Mouse (Mus musculus) forebrain, embryonic 14.5 days (tissue): ENCODE results near the gene Gm648. TPM values are rescaled to one million over a fixed set of nuclear protein-coding genes. Genes with fewer than 3 reads are reported as not detected.
A peak's percentile ranks its signal among the peaks of the same experiment; 100 is the strongest.
"Not testable (repeated sequence)": the region's sequence is repeated elsewhere in the genome, so short reads cannot be mapped to it uniquely, and the experiment has no call there.

ENCODE experiments used
- ATAC-seq: fragments of 200-750 bp; cut with Nextera tagmentation; 2 replicates; pipeline ENCODE4 v1.8.0; 2017; ENCODE audit warnings: mild to moderate bottlenecking, moderate library complexity
- DNase-seq: peaks from one replicate; pipeline ENCODE4 v3.0.0-alpha.2; 2015; ENCODE audit warnings: low spot score
- H3K27ac ChIP-seq: fragments of 300-500 bp; sonication (generic); 2 replicates; pipeline ENCODE4 v1.5.1; 2014; ENCODE audit warnings: low read depth, mild to moderate bottlenecking, control low read depth, low read length, moderate library complexity
- H3K27me3 ChIP-seq: fragments of 300-500 bp; sonication (generic); replicated peaks from 2 replicates; pipeline ENCODE4 v1.6.1; 2014; ENCODE audit warnings: low read length, control low read depth, mixed read lengths; ENCODE audit not compliant: control insufficient read depth, insufficient read depth
- H3K36me3 ChIP-seq: fragments of 300-500 bp; sonication (generic); 2 replicates; pipeline ENCODE4 v1.6.1; 2014; ENCODE audit warnings: low read length, control low read depth; ENCODE audit not compliant: control insufficient read depth, insufficient read depth
- H3K4me1 ChIP-seq: fragments of 300-500 bp; sonication (generic); 2 replicates; pipeline ENCODE4 v1.6.1; 2014; ENCODE audit warnings: antibody characterized with exemption, low read length, control low read depth; ENCODE audit not compliant: control insufficient read depth, insufficient read depth
- H3K4me2 ChIP-seq: fragments of 300-500 bp; sonication (generic); 2 replicates; pipeline ENCODE4 v1.6.1; 2014; ENCODE audit warnings: mild to moderate bottlenecking, control low read depth, low read length
- H3K4me3 ChIP-seq: fragments of 300-500 bp; sonication (generic); 2 replicates; pipeline ENCODE4 v1.5.1; 2014; ENCODE audit warnings: low read depth, low read length, control low read depth
- H3K9ac ChIP-seq: fragments of 300-500 bp; sonication (generic); 2 replicates; pipeline ENCODE4 v1.6.1; 2014; ENCODE audit warnings: mild to moderate bottlenecking, low read length, control low read depth, moderate library complexity
- H3K9me3 ChIP-seq: fragments of 300-500 bp; sonication (generic); replicated peaks from 2 replicates; pipeline ENCODE4 v1.6.1; 2016; ENCODE audit warnings: low read length, control low read depth, mixed read lengths; ENCODE audit not compliant: control insufficient read depth
- WGBS: fragments of 180-500 bp; shearing (Covaris S2); extraction: QIAGEN DNeasy Blood & Tissue Kit; methylation state at CpG from one replicate; pipeline ENCODE4 v1.1.7; 2014; 5-methylcytosine and 5-hydroxymethylcytosine counted together
- polyA plus RNA-seq: library from polyadenylated mRNA; unstranded; fragments of >200 nt; fragmentation: Nextera tagmentation; extraction: Ambion mirVana; gene quantifications from 2 replicates; pipeline ENCODE4 v1.2.1, GENCODE M21; 2014

Gm648 gene
- not detected in 2 replicates for polyA plus RNA-seq

DNA sequence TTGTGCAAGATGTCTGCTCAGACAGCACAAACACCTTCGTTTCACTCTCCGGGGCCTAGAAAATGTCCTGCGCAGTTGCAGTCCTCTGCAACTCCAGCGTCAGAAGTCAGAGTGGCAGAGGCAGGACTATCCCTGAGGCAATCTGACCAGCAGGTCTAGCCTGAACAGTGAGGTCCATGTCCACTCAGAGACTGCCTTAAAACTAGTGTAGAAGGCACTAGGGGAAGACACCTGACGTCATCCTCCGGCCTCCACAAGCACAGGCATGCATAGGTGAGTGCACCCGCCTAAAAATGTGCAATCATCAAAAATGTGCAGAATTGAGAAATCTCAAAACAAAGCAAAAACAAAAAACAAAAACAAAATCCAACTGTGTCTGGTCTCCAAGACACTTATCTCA is at the start of gene Gm648:
Gene Gm648 (minus strand): TSS at position 101 of the 400 bp plus-strand sequence.
- no peak within 1 kb of the TSS for H3K4me3 ChIP-seq
- no peaks in the 10 kb centered on the region for H3K27me3 ChIP-seq
- H3K4me2 ChIP-seq, result no peak within 1 kb of the TSS
- H3K4me1 ChIP-seq, result no peaks in the 10 kb centered on the region
- no peaks in the 10 kb centered on the region for H3K36me3 ChIP-seq
- H3K9me3 ChIP-seq, result no peaks in the 10 kb centered on the region
- no peak for ATAC-seq
- DNase-seq, result no peak
- no peak within 1 kb of the TSS for H3K27ac ChIP-seq
- WGBS, result 86% methylated on average over 7 of the region's 7 CpGs
- no peak within 1 kb of the TSS for H3K9ac ChIP-seq

GRCm38 (mm10) chrX:56597887-56598640 is 48.7 kb upstream of the Gm648 start, which contains the start of gene Mmgt1:
Gene Mmgt1 (minus strand): TSS chrX:56598069.
- ATAC-seq, result peak; percentile 99
- WGBS, result 27% methylated on average over 44 of the region's 44 CpGs
- peak within 1 kb of the TSS; percentile 60 for H3K4me3 ChIP-seq

DNA sequence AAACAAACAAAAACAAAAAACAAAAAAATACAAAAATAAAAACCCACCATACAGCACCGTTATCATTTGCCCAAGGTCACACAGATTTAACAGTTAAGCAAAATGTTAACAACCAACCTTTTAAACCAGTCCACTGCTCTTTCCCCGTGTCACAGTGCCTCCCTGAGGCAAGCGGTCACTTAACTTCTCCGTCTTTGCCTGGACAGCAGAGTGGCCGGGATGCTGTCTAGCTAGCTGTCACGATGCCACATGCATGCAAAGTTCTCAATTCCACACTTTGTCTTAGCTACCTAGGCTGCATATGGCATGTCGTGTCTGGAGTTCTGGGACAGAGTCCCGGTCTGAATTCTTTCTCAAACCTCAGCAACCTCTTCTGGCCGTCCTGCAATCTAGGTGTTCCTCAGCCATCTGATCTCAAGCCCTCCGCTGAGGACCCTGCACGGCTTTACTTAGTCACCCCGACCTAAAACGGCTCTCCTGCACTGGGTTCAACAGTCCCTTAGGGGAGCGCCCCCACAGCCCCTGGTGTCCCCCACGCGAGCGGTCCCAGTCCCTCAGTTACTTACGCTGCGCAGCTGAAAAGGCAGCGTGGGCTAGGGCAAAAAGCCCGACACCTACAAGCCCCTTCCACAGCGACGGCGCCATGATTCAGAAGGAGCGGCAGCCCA is 47.9 kb upstream of the Gm648 start:
- Histone ChIP-seq H3K36me3 (no peaks in the 10 kb centered on the region), H3K4me3 (peak overlapping the region; percentile 60), H3K4me2 (peak overlapping the region; percentile 57), H3K9ac (peak overlapping the region; percentile 72), H3K9me3 (no peaks in the 10 kb centered on the region), H3K4me1 (no peaks in the 10 kb centered on the region), H3K27ac (peak overlapping the region; percentile 77), H3K27me3 (no peaks in the 10 kb centered on the region)
- DNase-seq (peak; percentile 2), ATAC-seq (peak; percentile 66)
- WGBS, result 32% methylated on average over 25 of the region's 25 CpGs

More at GRCm38 (mm10) chrX:56597887-56598640, 48.7 kb upstream of the Gm648 start, which contains the start of gene Mmgt1:
- Histone ChIP-seq H3K27me3 (no peaks in the 10 kb centered on the region), H3K4me1 (no peaks in the 10 kb centered on the region), H3K9me3 (no peaks in the 10 kb centered on the region), H3K9ac (peak within 1 kb of the TSS; percentile 72), H3K4me2 (peak within 1 kb of the TSS; percentile 57), H3K36me3 (no peaks in the 10 kb centered on the region), H3K27ac (peak within 1 kb of the TSS; percentile 77)
- DNase-seq, result peak; percentile 96

- Histone ChIP-seq H3K9ac (no peak overlapping the region), H3K27ac (no peak overlapping the region), H3K27me3 (no peaks in the 10 kb centered on the region), H3K4me2 (no peak overlapping the region), H3K9me3 (no peaks in the 10 kb centered on the region), H3K4me3 (no peak overlapping the region), H3K36me3 (no peaks in the 10 kb centered on the region), H3K4me1 (no peaks in the 10 kb centered on the region)
- DNase-seq (peak; percentile 34), ATAC-seq (no peak)
- WGBS, result 68% methylated on average over 2 of the region's 2 CpGs
Observed at GRCm38 (mm10) chrX:56578200-56578599, 28.8 kb upstream of the Gm648 start.

GRCm38 (mm10) chrX:56572465-56572864 is 23.1 kb upstream of the Gm648 start:
- Histone ChIP-seq H3K4me2 (no peak overlapping the region), H3K27ac (no peak overlapping the region), H3K4me1 (no peaks in the 10 kb centered on the region), H3K9me3 (no peaks in the 10 kb centered on the region), H3K36me3 (no peaks in the 10 kb centered on the region), H3K9ac (no peak overlapping the region), H3K27me3 (no peaks in the 10 kb centered on the region), H3K4me3 (no peak overlapping the region)
- DNase-seq (peak; percentile 12), ATAC-seq (no peak)
- WGBS, result 21% methylated on average over 6 of the region's 6 CpGs

DNA sequence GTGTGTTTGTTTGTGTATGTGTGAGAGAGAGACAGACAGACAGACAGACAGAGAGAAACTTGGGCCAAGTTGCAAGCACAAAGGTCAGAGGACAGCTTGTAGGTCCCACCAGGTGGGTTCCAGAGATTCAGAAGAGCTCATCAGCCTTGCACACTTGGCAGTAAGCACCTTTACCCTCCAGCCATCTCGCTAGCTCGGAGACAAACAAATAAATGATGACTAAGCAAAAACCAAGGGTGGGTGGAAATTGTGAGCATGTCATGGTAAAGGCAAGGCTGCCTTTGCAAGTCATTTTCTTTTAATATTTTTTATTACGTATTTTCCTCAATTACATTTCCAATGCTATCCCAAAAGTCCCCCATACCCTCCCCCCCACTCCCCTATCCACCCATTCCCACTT is 4.2 kb upstream of the Gm648 start:
- no peaks in the 10 kb centered on the region for H3K36me3 ChIP-seq
- no peak overlapping the region for H3K27ac ChIP-seq
- no peaks in the 10 kb centered on the region for H3K27me3 ChIP-seq
- no peak for ATAC-seq
- no peak overlapping the region for H3K4me2 ChIP-seq
- WGBS, result 82% methylated on average over 3 of the region's 3 CpGs
- DNase-seq, result no peak
- H3K4me3 ChIP-seq, result no peak overlapping the region
- no peak overlapping the region for H3K9ac ChIP-seq
- H3K4me1 ChIP-seq, result no peaks in the 10 kb centered on the region
- no peaks in the 10 kb centered on the region for H3K9me3 ChIP-seq

DNA sequence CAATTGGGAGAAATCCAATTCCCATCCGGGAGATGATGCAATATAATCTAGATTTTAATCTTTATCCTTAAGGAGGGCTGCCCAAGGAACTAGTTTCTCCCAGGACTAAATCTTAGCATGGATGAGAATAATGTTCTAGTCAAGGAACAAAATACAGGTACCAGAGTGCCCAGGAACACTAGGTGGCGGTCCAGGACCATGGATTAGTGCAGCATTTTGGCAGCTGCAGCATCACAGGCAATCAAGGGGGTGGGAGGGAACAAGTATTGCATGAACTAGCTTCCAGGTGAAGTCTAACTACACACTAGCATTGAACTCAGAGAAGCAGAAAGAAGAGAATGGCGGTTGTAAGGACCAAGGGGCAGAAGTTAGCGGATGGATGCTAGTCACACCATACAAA is 12.2 kb downstream of the Gm648 start:
- DNase-seq (peak; percentile 48), ATAC-seq (peak; percentile 48; the same call in 1 of the 2 replicates)
- Histone ChIP-seq H3K4me3 (no peak overlapping the region), H3K9me3 (no peaks in the 10 kb centered on the region), H3K4me2 (no peak overlapping the region), H3K9ac (no peak overlapping the region), H3K27ac (no peak overlapping the region), H3K27me3 (no peaks in the 10 kb centered on the region), H3K4me1 (no peaks in the 10 kb centered on the region), H3K36me3 (no peaks in the 10 kb centered on the region)
- 59% methylated on average over 4 of the region's 4 CpGs for WGBS

DNA sequence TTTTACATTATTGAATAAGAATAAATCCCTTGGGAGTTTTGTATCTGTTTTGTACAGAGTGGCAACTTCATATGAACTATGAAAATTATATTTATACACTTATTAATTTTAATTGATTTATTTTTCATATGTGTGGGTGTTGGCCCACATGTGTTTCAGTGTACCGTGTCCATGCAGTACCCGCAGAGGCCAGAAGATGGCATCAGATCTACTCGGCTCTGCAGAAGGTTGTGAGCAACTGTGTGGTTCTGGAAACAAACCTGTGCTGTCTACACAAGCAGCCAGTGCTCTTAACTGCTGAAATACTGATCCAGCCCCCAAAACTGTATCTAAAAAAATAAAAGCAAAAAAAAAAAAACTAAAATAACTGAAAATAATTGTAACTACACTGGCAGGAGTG is 18.1 kb downstream of the Gm648 start:
- H3K36me3 ChIP-seq, result no peaks in the 10 kb centered on the region
- H3K4me3 ChIP-seq, result no peak overlapping the region
- 23% methylated on average over 3 of the region's 3 CpGs for WGBS

DNA sequence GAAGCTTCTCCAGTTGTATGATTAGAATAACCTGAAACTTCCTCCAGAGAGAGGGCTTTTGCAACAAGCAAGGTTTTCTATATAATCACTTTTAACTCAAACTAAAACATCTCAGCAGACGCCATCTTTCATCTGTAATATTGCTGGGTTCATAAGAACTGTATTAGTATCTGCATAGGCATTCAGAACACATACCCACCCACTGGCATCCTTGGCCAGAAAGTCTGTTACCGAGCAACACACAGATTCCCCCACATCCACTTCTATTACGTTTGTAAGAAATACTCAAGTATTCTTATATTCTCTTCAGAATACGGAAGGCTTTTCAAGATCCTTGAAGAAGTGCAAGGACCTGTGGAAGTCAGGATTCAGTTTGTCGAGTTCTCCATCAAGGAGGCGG is 25.0 kb downstream of the Gm648 start, which contains the start of gene Gm10477:
Gene Gm10477 (plus strand): TSS at position 301 of the 400 bp plus-strand sequence.
- not testable (repeated sequence) for H3K4me2 ChIP-seq, H3K27ac ChIP-seq, H3K9ac ChIP-seq, H3K36me3 ChIP-seq, DNase-seq, H3K4me3 ChIP-seq, H3K4me1 ChIP-seq, H3K9me3 ChIP-seq, H3K27me3 ChIP-seq, ATAC-seq
- WGBS, result 86% methylated on average over 6 of the region's 6 CpGs

More for the DNA sequence above, 18.1 kb downstream of the Gm648 start:
- Histone ChIP-seq H3K27me3 (no peaks in the 10 kb centered on the region), H3K4me2 (no peak overlapping the region), H3K27ac (no peak overlapping the region), H3K9ac (no peak overlapping the region), H3K9me3 (no peaks in the 10 kb centered on the region), H3K4me1 (no peaks in the 10 kb centered on the region)
- no peak for ATAC-seq
- peak; percentile 67 for DNase-seq
